Mouse (Mus musculus) 3134 (cell line): Measurements from ENCODE around the gene Tmem126b.

Source experiments
- DNase-seq: peaks from one replicate; pipeline ENCODE4 v3.0.0-alpha.2; 2011; ENCODE audit warnings: low spot score; ENCODE audit not compliant: insufficient read length; ENCODE audit errors: extremely low read depth

Tmem126b gene

GRCm38 (mm10) chr7:90475793-90476312, at the start of gene Tmem126b:
Tmem126b (minus strand) TSS chr7:90476001.
- peak; percentile 99 for DNase-seq

GRCm38 (mm10) chr7:90512293-90512692, 36.5 kb upstream of the Tmem126b start:
- DNase-seq, result no peak

- DNase-seq, result no peak
These were observed 32.3 kb upstream of the Tmem126b start for GRCm38 (mm10) chr7:90508124-90508523.

GRCm38 (mm10) chr7:90482607-90483006, 6.8 kb upstream of the Tmem126b start:
- DNase-seq, result no peak

GRCm38 (mm10) chr7:90476313-90477245, 778 bp upstream of the Tmem126b start, which contains the start of gene Dlg2:
Dlg2 (plus strand) TSS chr7:90476672.
- no peak for DNase-seq

GRCm38 (mm10) chr7:90473511-90473910, 2.3 kb downstream of the Tmem126b start:
- DNase-seq, result no peak

GRCm38 (mm10) chr7:90461441-90461840, 14.4 kb downstream of the Tmem126b start:
- DNase-seq, result no peak

- DNase-seq, result no peak
These were observed 14.9 kb downstream of the Tmem126b start for GRCm38 (mm10) chr7:90460930-90461329.

GRCm38 (mm10) chr7:90460330-90460729, 15.5 kb downstream of the Tmem126b start:
- no peak for DNase-seq

- no peak for DNase-seq
These were observed 18.3 kb downstream of the Tmem126b start for GRCm38 (mm10) chr7:90457517-90457916.

GRCm38 (mm10) chr7:90456845-90457468, 18.8 kb downstream of the Tmem126b start, which contains the start of gene Tmem126a:
Tmem126a (minus strand) TSS chr7:90457229.
- peak; percentile 92 for DNase-seq

GRCm38 (mm10) chr7:90456149-90456844, 19.5 kb downstream of the Tmem126b start:
- DNase-seq, result no peak

- peak; percentile 35 for DNase-seq
These were observed 31.6 kb downstream of the Tmem126b start for GRCm38 (mm10) chr7:90444206-90444605.

- peak; percentile 80 for DNase-seq
These were observed 32.4 kb downstream of the Tmem126b start for GRCm38 (mm10) chr7:90443101-90444091.

- peak; percentile 91 for DNase-seq
These were observed 33.2 kb downstream of the Tmem126b start, which contains the start of gene Crebzf for GRCm38 (mm10) chr7:90442518-90443080. Crebzf (plus strand) TSS chr7:90442729.

- no peak for DNase-seq
These were observed 33.7 kb downstream of the Tmem126b start for GRCm38 (mm10) chr7:90442070-90442469.

GRCm38 (mm10) chr7:90440044-90440443, 35.8 kb downstream of the Tmem126b start:
- DNase-seq, result no peak

GRCm38 (mm10) chr7:90432221-90432620, 43.6 kb downstream of the Tmem126b start:
- no peak for DNase-seq

- DNase-seq, result no peak
These were observed 48.8 kb downstream of the Tmem126b start for GRCm38 (mm10) chr7:90427006-90427405.
